Mouse (Mus musculus) hindbrain, embryonic 16.5 days (tissue): ENCODE measurements at regions not wholly inside any gene's neighbourhood (a gene's known extent, or its start where the extent isn't known, plus 50 kb on each side); places are given as distances from the start of the nearest gene placed in this dataset.

Source experiments
- ATAC-seq: fragments of 200-750 bp; cut with Nextera tagmentation; 2 replicates; pipeline ENCODE4 v1.8.0; 2017; ENCODE audit warnings: moderate TSS enrichment, moderate library complexity
- H3K27ac ChIP-seq: fragments of 300-500 bp; sonication (generic); 2 replicates; pipeline ENCODE4 v1.5.1; 2014; ENCODE audit warnings: low read depth, mild to moderate bottlenecking, control low read depth, low read length, moderate library complexity
- H3K27me3 ChIP-seq: fragments of 300-500 bp; sonication (generic); replicated peaks from 2 replicates; pipeline ENCODE4 v1.6.1; 2014; ENCODE audit warnings: low read length; ENCODE audit not compliant: control insufficient read depth, insufficient read depth
- H3K36me3 ChIP-seq: fragments of 300-500 bp; sonication (generic); 2 replicates; pipeline ENCODE4 v1.6.1; 2014; ENCODE audit warnings: mild to moderate bottlenecking, low read length, moderate library complexity, mixed read lengths; ENCODE audit not compliant: control insufficient read depth, insufficient read depth
- H3K4me1 ChIP-seq: fragments of 300-500 bp; sonication (generic); 2 replicates; pipeline ENCODE4 v1.6.1; 2014; ENCODE audit warnings: low read depth, low read length; ENCODE audit not compliant: control insufficient read depth, insufficient read depth
- H3K4me2 ChIP-seq: fragments of 300-500 bp; sonication (generic); 2 replicates; pipeline ENCODE4 v1.6.1; 2014; ENCODE audit warnings: mild to moderate bottlenecking, low read length, control low read depth, moderate library complexity
- H3K4me3 ChIP-seq: fragments of 300-500 bp; sonication (generic); 2 replicates; pipeline ENCODE4 v1.5.1; 2014; ENCODE audit warnings: mild to moderate bottlenecking, low read length, control low read depth, moderate library complexity
- H3K9ac ChIP-seq: fragments of 300-500 bp; sonication (generic); 2 replicates; pipeline ENCODE4 v1.6.1; 2014; ENCODE audit warnings: low read depth, mild to moderate bottlenecking, control low read depth, low read length, moderate library complexity
- H3K9me3 ChIP-seq: fragments of 300-500 bp; sonication (generic); 2 replicates; pipeline ENCODE4 v1.6.1; 2014; ENCODE audit warnings: mild to moderate bottlenecking, low read length, moderate library complexity; ENCODE audit not compliant: control insufficient read depth
- WGBS: fragments of 180-500 bp; shearing (Covaris S2); extraction: QIAGEN DNeasy Blood & Tissue Kit; methylation state at CpG from one replicate; pipeline ENCODE4 v1.1.7; 2014; 5-methylcytosine and 5-hydroxymethylcytosine counted together

DNA sequence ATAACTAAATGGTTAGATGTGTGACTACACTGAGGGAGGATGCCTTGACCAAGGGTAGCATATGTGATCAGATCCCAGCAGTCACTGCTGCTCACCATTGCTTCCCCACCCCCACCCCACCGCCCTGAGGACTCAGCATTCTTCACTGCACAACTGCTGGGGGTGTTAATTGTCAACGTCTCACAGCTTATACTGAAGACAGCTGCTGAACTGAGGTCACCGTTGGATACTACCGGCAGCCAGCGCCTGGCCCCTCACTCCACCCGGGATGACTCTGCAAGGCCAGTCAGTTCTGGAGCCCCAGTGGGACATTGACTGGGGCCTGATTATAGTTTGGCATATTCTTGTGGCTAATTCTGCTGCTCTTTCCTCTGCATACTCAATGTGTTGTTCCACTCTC, 87.0 kb upstream of the 1700024P04Rik start:
- Histone ChIP-seq H3K4me3 (no peak overlapping the region), H3K27me3 (no peaks in the 10 kb centered on the region), H3K4me1 (peaks cover 5% of the 10 kb centered on the region), H3K4me2 (no peak overlapping the region), H3K36me3 (no peaks in the 10 kb centered on the region), H3K9ac (no peak overlapping the region), H3K27ac (no peak overlapping the region), H3K9me3 (no peaks in the 10 kb centered on the region)
- ATAC-seq, result peak; percentile 44
- WGBS, result 27% methylated on average over 6 of the region's 6 CpGs

DNA sequence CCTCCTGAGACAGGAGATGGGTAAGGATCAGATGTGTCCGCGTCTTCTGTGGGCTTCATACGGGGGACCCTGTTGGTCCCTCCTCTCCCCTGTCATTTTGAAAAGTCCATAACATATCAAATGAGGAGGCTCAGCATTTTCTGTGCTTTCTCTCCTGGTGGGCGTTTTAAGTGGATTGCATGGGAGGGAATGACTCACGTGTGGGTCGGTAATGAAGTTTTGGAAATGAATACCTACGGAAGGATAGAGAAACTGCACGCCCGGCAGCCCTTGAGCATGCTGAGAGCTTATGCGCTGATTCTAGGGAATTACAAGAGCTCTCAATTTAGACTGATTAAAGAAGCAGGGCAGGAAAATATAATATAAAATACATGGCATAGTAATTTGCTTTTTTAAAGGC, 85.4 kb upstream of the 1700024P04Rik start:
- 70% methylated on average over 10 of the region's 10 CpGs for WGBS
- Histone ChIP-seq H3K4me1 (peaks cover 5% of the 10 kb centered on the region), H3K36me3 (no peaks in the 10 kb centered on the region), H3K4me2 (no peak overlapping the region), H3K4me3 (no peak overlapping the region), H3K27ac (no peak overlapping the region), H3K9ac (no peak overlapping the region), H3K9me3 (no peaks in the 10 kb centered on the region), H3K27me3 (no peaks in the 10 kb centered on the region)
- ATAC-seq, result peak; percentile 37

DNA sequence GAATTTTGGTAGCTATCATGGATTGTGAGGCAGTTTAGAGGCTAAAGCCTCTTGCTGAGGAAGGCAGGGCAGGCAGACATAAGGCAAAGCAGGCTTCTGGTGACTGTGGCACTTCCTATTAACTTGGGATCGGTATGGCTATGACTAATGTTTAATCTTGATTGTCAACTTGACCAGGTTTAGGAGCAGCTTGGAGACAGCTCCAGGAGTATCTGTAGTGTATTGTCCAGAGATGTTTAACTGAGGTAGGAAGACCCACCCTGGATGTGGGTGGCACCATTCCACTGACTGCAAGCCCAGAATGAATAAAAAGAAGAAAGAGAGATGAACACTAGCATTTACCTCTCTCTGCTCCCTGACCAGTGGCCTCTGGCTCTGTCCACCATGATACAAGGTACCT, 83.1 kb upstream of the 1700024P04Rik start:
- H3K4me3 ChIP-seq, result no peak overlapping the region
- no peak overlapping the region for H3K9ac ChIP-seq
- no peaks in the 10 kb centered on the region for H3K9me3 ChIP-seq
- H3K4me1 ChIP-seq, result peaks cover 5% of the 10 kb centered on the region
- H3K27ac ChIP-seq, result no peak overlapping the region
- WGBS, result 82% methylated on average over 1 of the region's 1 CpGs
- no peaks in the 10 kb centered on the region for H3K36me3 ChIP-seq
- no peaks in the 10 kb centered on the region for H3K27me3 ChIP-seq
- no peak overlapping the region for H3K4me2 ChIP-seq
- ATAC-seq, result no peak

DNA sequence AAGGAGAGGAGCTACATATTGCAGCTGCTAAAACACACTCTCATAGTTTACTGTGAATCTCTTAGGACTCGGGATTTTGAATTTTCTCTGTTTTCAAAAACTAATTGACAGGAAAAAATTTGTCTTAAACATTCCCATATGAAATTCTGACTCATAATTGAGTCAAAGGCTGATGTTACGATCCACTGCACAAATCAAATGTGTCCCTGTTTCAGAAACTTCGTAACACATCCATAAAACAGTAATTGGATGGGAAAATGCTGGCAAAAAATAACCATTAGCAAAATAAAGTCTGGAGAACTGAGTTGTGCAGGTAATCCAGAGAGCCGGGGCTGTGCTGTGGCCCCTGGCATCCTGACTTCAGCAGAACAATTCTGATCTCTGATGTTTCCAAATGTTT, 79.1 kb upstream of the 1700024P04Rik start:
- Histone ChIP-seq H3K27ac (no peak overlapping the region), H3K4me3 (no peak overlapping the region), H3K9ac (no peak overlapping the region), H3K4me2 (no peak overlapping the region), H3K4me1 (no peaks in the 10 kb centered on the region), H3K27me3 (no peaks in the 10 kb centered on the region), H3K9me3 (no peaks in the 10 kb centered on the region), H3K36me3 (no peaks in the 10 kb centered on the region)
- WGBS, result 72% methylated on average over 4 of the region's 4 CpGs
- no peak for ATAC-seq

DNA sequence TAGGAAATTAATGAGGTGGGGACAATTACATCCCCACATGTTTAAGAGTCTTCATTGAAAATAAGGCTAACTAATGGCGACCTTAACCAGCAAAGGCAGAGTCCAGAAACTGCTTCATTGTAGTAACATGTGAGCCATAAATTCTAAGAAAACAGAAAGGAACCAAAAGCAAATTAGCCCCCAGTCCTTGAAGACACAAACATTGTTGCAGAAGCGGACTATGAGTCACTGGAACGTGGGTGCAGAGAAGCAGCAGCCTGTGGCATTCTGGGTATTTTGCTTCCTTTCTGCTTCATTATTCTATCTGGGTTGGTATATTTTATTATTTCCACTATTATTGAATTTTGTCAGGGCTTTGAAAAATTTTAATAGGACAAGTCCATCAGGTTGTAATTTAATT, 78.6 kb upstream of the 1700024P04Rik start:
- Histone ChIP-seq H3K4me3 (no peak overlapping the region), H3K27ac (no peak overlapping the region), H3K4me1 (no peaks in the 10 kb centered on the region), H3K9me3 (no peaks in the 10 kb centered on the region), H3K9ac (no peak overlapping the region), H3K27me3 (no peaks in the 10 kb centered on the region), H3K4me2 (no peak overlapping the region), H3K36me3 (no peaks in the 10 kb centered on the region)
- WGBS, result 64% methylated on average over 3 of the region's 3 CpGs
- no peak for ATAC-seq

DNA sequence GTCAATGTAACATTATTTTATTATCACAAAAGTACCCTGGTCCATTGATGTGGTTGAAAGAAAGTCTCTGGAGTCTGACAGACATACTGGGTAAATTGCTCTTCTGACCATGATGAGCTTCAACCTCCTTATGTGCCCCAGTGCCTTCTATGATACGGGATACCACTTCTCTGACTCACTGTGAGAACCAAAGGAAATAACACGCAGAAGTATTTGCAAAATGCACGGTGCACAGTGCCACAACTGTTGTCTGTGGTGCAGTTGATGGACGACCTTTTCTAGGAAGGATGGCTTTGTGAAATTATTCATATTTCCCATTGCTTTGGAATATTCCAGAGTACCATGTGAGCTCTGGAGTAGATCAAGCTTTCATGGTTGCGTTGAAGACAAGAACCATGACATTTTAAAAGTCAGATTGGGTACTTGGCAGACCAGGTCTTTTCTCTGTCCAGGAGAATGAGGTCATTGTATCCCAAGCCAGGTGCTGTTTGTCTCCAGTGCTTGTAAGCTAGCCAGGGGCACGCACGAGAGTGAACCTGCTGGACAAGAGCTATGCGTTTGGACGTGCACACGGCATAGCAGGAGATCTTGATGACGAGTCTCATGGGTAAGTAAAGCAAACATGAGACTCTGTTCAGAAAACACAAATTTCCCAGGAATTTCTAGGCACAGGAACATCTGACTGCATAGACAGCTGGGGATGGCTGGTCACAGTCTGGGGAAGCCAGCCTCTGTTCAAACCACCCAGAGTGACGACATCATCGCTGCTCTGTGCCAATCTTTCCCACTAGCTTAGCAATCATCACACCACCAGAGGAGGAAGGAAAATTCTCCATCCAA, 74.0 kb upstream of the 1700024P04Rik start:
- no peaks in the 10 kb centered on the region for H3K36me3 ChIP-seq
- no peaks in the 10 kb centered on the region; the same call in 1 of the 2 replicates for H3K27me3 ChIP-seq
- H3K4me1 ChIP-seq, result peaks cover 5% of the 10 kb centered on the region
- H3K4me3 ChIP-seq, result no peak overlapping the region
- no peak overlapping the region for H3K9ac ChIP-seq
- H3K4me2 ChIP-seq, result no peak overlapping the region
- no peaks in the 10 kb centered on the region for H3K9me3 ChIP-seq
- no peak overlapping the region for H3K27ac ChIP-seq
- 82% methylated on average over 13 of the region's 13 CpGs for WGBS
- ATAC-seq, result no peak

DNA sequence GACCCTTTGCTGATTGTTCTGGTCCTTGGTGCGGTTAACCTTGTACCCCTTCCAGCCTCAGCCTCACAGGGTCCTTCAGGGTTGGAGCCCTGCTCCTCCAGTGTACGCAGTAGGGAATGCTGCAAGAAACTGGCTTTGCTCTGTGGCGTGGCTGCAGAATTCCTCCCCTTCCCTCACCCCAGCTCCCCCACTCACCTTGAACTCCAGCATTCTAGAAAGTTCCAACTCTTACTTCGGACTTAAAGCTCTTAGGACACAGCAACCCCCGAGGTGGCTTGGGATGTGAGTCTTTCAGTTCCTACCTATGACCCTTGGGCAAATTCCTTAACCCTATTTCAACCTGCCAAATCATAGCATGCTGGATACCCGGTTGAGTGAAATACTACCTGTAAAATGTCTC, 73.3 kb upstream of the 1700024P04Rik start:
- H3K36me3 ChIP-seq, result no peaks in the 10 kb centered on the region
- 87% methylated on average over 6 of the region's 6 CpGs for WGBS
- no peak overlapping the region for H3K27ac ChIP-seq
- H3K4me3 ChIP-seq, result no peak overlapping the region
- no peak overlapping the region for H3K4me2 ChIP-seq
- no peaks in the 10 kb centered on the region for H3K9me3 ChIP-seq
- H3K27me3 ChIP-seq, result no peaks in the 10 kb centered on the region; the same call in 1 of the 2 replicates
- peaks cover 5% of the 10 kb centered on the region for H3K4me1 ChIP-seq
- no peak for ATAC-seq
- no peak overlapping the region for H3K9ac ChIP-seq

DNA sequence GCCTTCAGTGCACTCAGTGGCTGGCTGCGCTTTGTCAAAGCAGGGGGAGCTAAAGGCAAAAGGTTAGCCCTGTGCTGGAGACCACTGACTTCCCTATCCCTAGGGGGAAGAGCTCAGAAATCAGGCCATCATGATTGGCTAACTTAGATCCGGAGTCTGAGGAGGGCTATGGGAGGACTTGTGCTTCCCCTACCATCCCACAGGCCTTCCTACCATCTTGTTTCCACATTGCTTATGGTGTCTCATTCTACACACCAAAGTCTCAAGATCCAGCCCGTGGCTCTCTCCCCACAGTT, 72.9 kb upstream of the 1700024P04Rik start:
- no peak for ATAC-seq
- H3K27ac ChIP-seq, result no peak overlapping the region
- H3K4me1 ChIP-seq, result peaks cover 5% of the 10 kb centered on the region
- H3K4me3 ChIP-seq, result no peak overlapping the region
- no peak overlapping the region for H3K4me2 ChIP-seq
- no peak overlapping the region for H3K9ac ChIP-seq
- H3K36me3 ChIP-seq, result no peaks in the 10 kb centered on the region
- H3K9me3 ChIP-seq, result no peaks in the 10 kb centered on the region
- no peaks in the 10 kb centered on the region; the same call in 1 of the 2 replicates for H3K27me3 ChIP-seq
- WGBS, result 64% methylated on average over 3 of the region's 3 CpGs

DNA sequence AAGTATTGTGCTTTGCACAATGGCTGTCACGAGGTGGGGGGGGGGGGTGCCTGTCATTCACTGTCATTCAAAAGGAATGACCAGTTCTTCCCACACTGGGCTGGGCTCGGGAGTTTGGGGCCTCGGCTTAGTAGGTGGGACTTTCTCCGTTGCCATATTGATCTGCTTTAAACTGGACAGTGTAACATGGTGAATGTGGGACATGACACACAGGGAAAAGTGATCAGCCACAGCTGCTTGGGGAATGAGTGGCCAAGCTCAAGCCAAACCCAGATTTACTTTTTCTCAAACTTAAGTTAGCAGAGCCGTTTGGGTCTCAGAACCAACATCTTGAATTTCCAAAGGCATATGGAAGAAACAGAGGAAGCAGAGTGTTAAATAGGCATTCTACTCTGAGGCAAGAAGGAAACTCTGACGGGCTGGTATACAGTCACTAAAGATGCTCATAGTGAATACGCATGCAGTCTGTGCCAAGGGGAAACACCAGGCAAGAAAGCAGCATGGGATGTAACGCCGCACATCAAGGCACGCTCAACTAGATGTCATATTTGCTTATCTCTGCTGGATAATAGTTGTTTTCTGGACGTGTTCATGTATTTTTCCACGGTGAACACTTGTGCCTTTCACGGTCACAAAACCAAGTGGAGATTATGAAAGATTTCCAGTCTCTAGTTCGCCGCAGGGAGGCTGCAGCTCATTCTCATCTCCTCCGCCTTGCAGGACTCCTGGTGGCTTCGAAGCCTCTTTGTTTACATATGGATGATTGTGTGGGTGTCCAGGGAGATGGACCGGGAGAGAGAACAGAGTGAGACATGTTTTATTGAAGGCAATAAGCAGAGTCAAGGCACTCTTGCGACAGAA, 72.3 kb upstream of the 1700024P04Rik start:
- H3K4me1 ChIP-seq, result peaks cover 5% of the 10 kb centered on the region
- peak; percentile 45; the same call in 1 of the 2 replicates for ATAC-seq
- H3K27ac ChIP-seq, result no peak overlapping the region
- no peaks in the 10 kb centered on the region for H3K36me3 ChIP-seq
- no peak overlapping the region for H3K9ac ChIP-seq
- no peaks in the 10 kb centered on the region for H3K9me3 ChIP-seq
- 43% methylated on average over 19 of the region's 19 CpGs for WGBS
- H3K27me3 ChIP-seq, result no peaks in the 10 kb centered on the region; the same call in 1 of the 2 replicates
- H3K4me2 ChIP-seq, result 0 out of 2 replicates have a peak overlapping the region, but pooled peaks have one; percentile 8
- no peak overlapping the region for H3K4me3 ChIP-seq
